Mouse (Mus musculus) limb, embryonic 13.5 days (tissue): ENCODE data around the gene Mettl14. TPM values are rescaled to one million over a fixed set of nuclear protein-coding genes. Genes with fewer than 3 reads are reported as not detected.
"Not testable (repeated sequence)": the region's sequence is repeated elsewhere in the genome, so short reads cannot be mapped to it uniquely, and the experiment has no call there.

Experiments
- ATAC-seq: fragments of 200-750 bp; cut with Nextera tagmentation; 2 replicates; pipeline ENCODE4 v1.8.0; 2017; ENCODE audit warnings: low read depth, moderate number of reproducible peaks, moderate TSS enrichment; ENCODE audit not compliant: low FRiP score
- H3K27ac ChIP-seq: fragments of 300-500 bp; sonication (generic); 2 replicates; pipeline ENCODE4 v1.5.1; 2015; ENCODE audit warnings: inconsistent platforms, mild to moderate bottlenecking, moderate library complexity
- H3K27me3 ChIP-seq: fragments of 300-500 bp; sonication (generic); 2 replicates; pipeline ENCODE4 v1.6.1; 2015; ENCODE audit warnings: mild to moderate bottlenecking, inconsistent platforms
- H3K36me3 ChIP-seq: fragments of 300-500 bp; sonication (generic); 2 replicates; pipeline ENCODE4 v1.6.1; 2015; ENCODE audit warnings: inconsistent platforms, mild to moderate bottlenecking, moderate library complexity
- H3K4me1 ChIP-seq: fragments of 300-500 bp; sonication (generic); 2 replicates; pipeline ENCODE4 v1.6.1; 2015; ENCODE audit warnings: inconsistent platforms
- H3K4me2 ChIP-seq: fragments of 300-500 bp; sonication (generic); replicated peaks from 2 replicates; pipeline ENCODE4 v1.6.1; 2015; ENCODE audit warnings: inconsistent platforms, mild to moderate bottlenecking, moderate library complexity
- H3K4me3 ChIP-seq: fragments of 300-500 bp; sonication (generic); 2 replicates; pipeline ENCODE4 v1.5.1; 2015; ENCODE audit warnings: moderate library complexity, mild to moderate bottlenecking, inconsistent platforms
- H3K9ac ChIP-seq: fragments of 300-500 bp; sonication (generic); 2 replicates; pipeline ENCODE4 v1.6.1; 2015; ENCODE audit warnings: mild to moderate bottlenecking, inconsistent platforms
- H3K9me3 ChIP-seq: fragments of 300-500 bp; sonication (generic); 2 replicates; pipeline ENCODE4 v1.6.1; 2016; ENCODE audit warnings: inconsistent platforms
- WGBS: fragments of 180-500 bp; shearing (Covaris S2); methylation state at CpG from one replicate; pipeline ENCODE4 v1.1.7; 2015; 5-methylcytosine and 5-hydroxymethylcytosine counted together
- polyA plus RNA-seq: library from polyadenylated mRNA; unstranded; fragments of >200 nt; fragmentation: Nextera tagmentation; extraction: Ambion mirVana; gene quantifications from 2 replicates; pipeline ENCODE4 v1.2.1, GENCODE M21; 2015

The Mettl14 gene
- polyA plus RNA-seq, 1 experiment from 2014 or later, result 31.6 TPM

GRCm38 (mm10) chr3:123391180-123391579 lies 5.3 kb upstream of the Mettl14 start:
- H3K27ac ChIP-seq, result no peak overlapping the region
- H3K4me2 ChIP-seq, result no peak overlapping the region
- 75% methylated on average over 4 of the region's 4 CpGs for WGBS
- H3K9me3 ChIP-seq, result no peaks in the 10 kb centered on the region
- H3K4me1 ChIP-seq, result no peaks in the 10 kb centered on the region
- H3K27me3 ChIP-seq, result peaks cover 3% of the 10 kb centered on the region; the same call in 1 of the 2 replicates
- H3K4me3 ChIP-seq, result no peak overlapping the region
- no peak for ATAC-seq
- H3K36me3 ChIP-seq, result no peaks in the 10 kb centered on the region
- H3K9ac ChIP-seq, result no peak overlapping the region

- not testable (repeated sequence) for H3K27me3 ChIP-seq, H3K9me3 ChIP-seq, H3K36me3 ChIP-seq
- Histone ChIP-seq H3K9ac (peak overlapping the region; percentile 62; the same call in 1 of the 2 replicates), H3K27ac (peak overlapping the region; percentile 72; the same call in 1 of the 2 replicates), H3K4me3 (peak overlapping the region; percentile 67), H3K4me1 (peaks cover 13% of the 10 kb centered on the region), H3K4me2 (peak overlapping the region; percentile 62)
- 11% methylated on average over 12 of the region's 12 CpGs for WGBS
- peak; percentile 80 for ATAC-seq
Observed at GRCm38 (mm10) chr3:123386157-123386780, 361 bp upstream of the Mettl14 start.

GRCm38 (mm10) chr3:123385118-123385485 lies 806 bp downstream of the Mettl14 start:
- ATAC-seq, result 0 out of 2 replicates have a peak, but pooled peaks have one; percentile 0

GRCm38 (mm10) chr3:123384435-123384834 lies 1.5 kb downstream of the Mettl14 start:
- Histone ChIP-seq H3K27ac (no peak overlapping the region), H3K4me3 (peak overlapping the region; percentile 67), H3K4me1 (peaks cover 13% of the 10 kb centered on the region), H3K4me2 (peak overlapping the region; percentile 62), H3K27me3 (peaks cover 3% of the 10 kb centered on the region; the same call in 1 of the 2 replicates), H3K36me3 (peaks cover 19% of the 10 kb centered on the region), H3K9me3 (no peaks in the 10 kb centered on the region), H3K9ac (peak overlapping the region; percentile 67)
- 94% methylated on average over 7 of the region's 7 CpGs for WGBS
- ATAC-seq, result no peak

More at GRCm38 (mm10) chr3:123385118-123385485, 806 bp downstream of the Mettl14 start:
- Histone ChIP-seq H3K4me3 (peak overlapping the region; percentile 67), H3K4me1 (peaks cover 13% of the 10 kb centered on the region), H3K9ac (peak overlapping the region; percentile 67), H3K36me3 (peaks cover 13% of the 10 kb centered on the region), H3K4me2 (peak overlapping the region; percentile 62), H3K27ac (no peak overlapping the region; the same call in 1 of the 2 replicates), H3K9me3 (no peaks in the 10 kb centered on the region), H3K27me3 (peaks cover 3% of the 10 kb centered on the region; the same call in 1 of the 2 replicates)
- WGBS, result 11% methylated on average over 6 of the region's 6 CpGs

GRCm38 (mm10) chr3:123376562-123376961 lies 9.3 kb downstream of the Mettl14 start:
- ATAC-seq, result no peak
- peaks cover 50% of the 10 kb centered on the region for H3K36me3 ChIP-seq

GRCm38 (mm10) chr3:123371766-123372535 lies 14.0 kb downstream of the Mettl14 start:
- H3K9me3 ChIP-seq, result no peaks in the 10 kb centered on the region
- peak; percentile 57 for ATAC-seq
- H3K27me3 ChIP-seq, result no peaks in the 10 kb centered on the region
- no peaks in the 10 kb centered on the region for H3K4me1 ChIP-seq
- H3K9ac ChIP-seq, result no peak overlapping the region
- H3K4me2 ChIP-seq, result no peak overlapping the region
- no peak overlapping the region for H3K4me3 ChIP-seq
- peaks cover 55% of the 10 kb centered on the region for H3K36me3 ChIP-seq
- WGBS, result 34% methylated on average over 11 of the region's 11 CpGs
- no peak overlapping the region for H3K27ac ChIP-seq

More at GRCm38 (mm10) chr3:123376562-123376961, 9.3 kb downstream of the Mettl14 start:
- H3K27ac ChIP-seq, result no peak overlapping the region
- H3K9me3 ChIP-seq, result no peaks in the 10 kb centered on the region
- H3K9ac ChIP-seq, result no peak overlapping the region
- no peak overlapping the region for H3K4me2 ChIP-seq
- no peak overlapping the region for H3K4me3 ChIP-seq
- 97% methylated on average over 3 of the region's 3 CpGs for WGBS
- no peaks in the 10 kb centered on the region for H3K27me3 ChIP-seq
- no peaks in the 10 kb centered on the region for H3K4me1 ChIP-seq

- H3K36me3 ChIP-seq, result peaks cover 59% of the 10 kb centered on the region
- H3K27ac ChIP-seq, result no peak overlapping the region
- H3K4me1 ChIP-seq, result no peaks in the 10 kb centered on the region
- H3K27me3 ChIP-seq, result no peaks in the 10 kb centered on the region
- no peak overlapping the region for H3K4me2 ChIP-seq
- no peaks in the 10 kb centered on the region for H3K9me3 ChIP-seq
- H3K9ac ChIP-seq, result no peak overlapping the region
- no peak for ATAC-seq
- H3K4me3 ChIP-seq, result no peak overlapping the region
- WGBS, result 91% methylated on average over 5 of the region's 5 CpGs
Observed at GRCm38 (mm10) chr3:123370927-123371326, 15.0 kb downstream of the Mettl14 start.

GRCm38 (mm10) chr3:123369161-123369560 lies 16.7 kb downstream of the Mettl14 start:
- H3K27me3 ChIP-seq, result no peaks in the 10 kb centered on the region
- H3K9ac ChIP-seq, result no peak overlapping the region
- no peaks in the 10 kb centered on the region for H3K4me1 ChIP-seq
- 84% methylated on average over 12 of the region's 12 CpGs for WGBS
- H3K9me3 ChIP-seq, result no peaks in the 10 kb centered on the region
- no peak overlapping the region for H3K27ac ChIP-seq
- H3K36me3 ChIP-seq, result peaks cover 57% of the 10 kb centered on the region
- H3K4me2 ChIP-seq, result no peak overlapping the region
- no peak overlapping the region for H3K4me3 ChIP-seq
- ATAC-seq, result no peak

- 85% methylated on average over 2 of the region's 2 CpGs for WGBS
- not testable (repeated sequence) for H3K9ac ChIP-seq, H3K4me3 ChIP-seq, ATAC-seq, H3K27me3 ChIP-seq, H3K9me3 ChIP-seq, H3K27ac ChIP-seq, H3K4me1 ChIP-seq, H3K4me2 ChIP-seq
- H3K36me3 ChIP-seq, result peaks cover 74% of the 10 kb centered on the region
Observed at GRCm38 (mm10) chr3:123366820-123367219, 19.1 kb downstream of the Mettl14 start.

- Histone ChIP-seq H3K9ac (no peak overlapping the region), H3K4me2 (no peak overlapping the region), H3K4me1 (no peaks in the 10 kb centered on the region), H3K4me3 (no peak overlapping the region), H3K9me3 (no peaks in the 10 kb centered on the region), H3K36me3 (peaks cover 88% of the 10 kb centered on the region), H3K27ac (no peak overlapping the region), H3K27me3 (no peaks in the 10 kb centered on the region)
- ATAC-seq, result no peak
- WGBS, result 79% methylated on average over 4 of the region's 4 CpGs
Observed at GRCm38 (mm10) chr3:123356377-123356991, 29.4 kb downstream of the Mettl14 start.

- no peak for ATAC-seq
- Histone ChIP-seq H3K4me1 (no peaks in the 10 kb centered on the region), H3K9me3 (no peaks in the 10 kb centered on the region), H3K9ac (no peak overlapping the region), H3K4me2 (no peak overlapping the region), H3K27me3 (no peaks in the 10 kb centered on the region), H3K36me3 (peaks cover 87% of the 10 kb centered on the region), H3K4me3 (no peak overlapping the region), H3K27ac (no peak overlapping the region)
- WGBS, result 84% methylated on average over 9 of the region's 9 CpGs
Observed at GRCm38 (mm10) chr3:123354388-123354787, 31.5 kb downstream of the Mettl14 start.

- H3K9me3 ChIP-seq, result no peaks in the 10 kb centered on the region
- no peak overlapping the region for H3K4me3 ChIP-seq
- 91% methylated on average over 12 of the region's 12 CpGs for WGBS
- H3K36me3 ChIP-seq, result peaks cover 87% of the 10 kb centered on the region
- no peaks in the 10 kb centered on the region for H3K4me1 ChIP-seq
- no peak overlapping the region for H3K27ac ChIP-seq
- H3K4me2 ChIP-seq, result no peak overlapping the region
- no peak for ATAC-seq
- H3K9ac ChIP-seq, result no peak overlapping the region
- no peaks in the 10 kb centered on the region for H3K27me3 ChIP-seq
Observed at GRCm38 (mm10) chr3:123353661-123354060, 32.2 kb downstream of the Mettl14 start.
